Mouse (Mus musculus): ENCODE data around the gene Cacna1a. TPM values are rescaled to one million over a fixed set of nuclear protein-coding genes. Genes with fewer than 3 reads are reported as not detected.

The Cacna1a gene
- polyA plus RNA-seq, 1 experiment from 2014 or later: 15.0 TPM

DNA sequence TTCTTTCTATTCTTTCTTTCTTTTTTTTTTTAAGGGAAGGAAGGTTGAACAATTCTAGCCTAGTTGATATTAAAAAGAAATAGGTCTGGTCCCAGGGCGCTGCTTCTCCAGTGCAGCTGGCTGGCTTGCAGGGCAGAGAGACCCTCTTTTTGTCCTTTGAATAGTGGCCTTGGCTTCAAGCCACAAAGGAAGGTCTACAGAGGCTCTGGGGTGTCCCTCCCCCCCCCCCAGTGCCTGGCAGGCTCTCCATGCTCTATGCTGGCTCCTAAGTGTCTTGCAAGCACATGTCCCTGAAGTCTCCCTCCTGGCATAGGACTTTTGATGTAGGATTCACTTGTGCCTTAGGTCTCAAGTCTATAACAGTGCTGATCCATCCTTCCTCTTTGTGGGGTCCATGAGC lies 23.0 kb upstream of the Cacna1a start:
- ATAC-seq (ENCODE audit: low FRiP score, low read depth): no peak
- H3K36me3 ChIP-seq: no peaks in the 10 kb centered on the region
- no peak overlapping the region for H3K9ac ChIP-seq (replicated peaks)
- H3K27ac ChIP-seq (replicated peaks): no peak overlapping the region
- no peak overlapping the region for H3K4me2 ChIP-seq (replicated peaks)
- H3K4me3 ChIP-seq: no peak overlapping the region
- WGBS: 94% methylated on average over 1 of the region's 1 CpGs
- no peaks in the 10 kb centered on the region for H3K4me1 ChIP-seq
- no peaks in the 10 kb centered on the region for H3K9me3 ChIP-seq
- H3K27me3 ChIP-seq: peaks cover 11% of the 10 kb centered on the region

DNA sequence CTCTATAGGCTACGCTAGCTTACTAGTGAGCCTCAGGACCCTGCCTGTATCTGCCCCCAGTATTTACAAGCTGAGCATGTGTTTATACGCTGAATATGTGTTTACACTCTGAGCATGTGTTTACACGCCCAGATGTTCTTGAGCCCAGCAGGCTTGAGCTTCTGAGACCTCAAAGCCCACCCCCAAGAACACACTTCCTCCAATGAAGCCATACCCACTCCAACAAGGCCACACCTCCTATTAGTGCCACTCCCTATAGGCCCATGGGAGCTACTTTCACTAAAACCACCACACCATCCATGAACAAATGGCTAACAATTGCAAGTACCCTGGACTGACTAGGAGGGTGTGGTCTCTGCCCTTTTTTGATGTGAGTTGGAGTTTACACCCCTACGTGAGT lies 17.3 kb upstream of the Cacna1a start:
- Histone ChIP-seq H3K4me1 (no peaks in the 10 kb centered on the region), H3K4me2 (replicated peaks) (no peak overlapping the region), H3K27ac (replicated peaks) (no peak overlapping the region), H3K27me3 (no peaks in the 10 kb centered on the region), H3K9ac (replicated peaks) (no peak overlapping the region), H3K4me3 (no peak overlapping the region), H3K36me3 (no peaks in the 10 kb centered on the region), H3K9me3 (no peaks in the 10 kb centered on the region)
- 77% methylated on average over 4 of the region's 4 CpGs for WGBS
- no peak for ATAC-seq (ENCODE audit: low FRiP score, low read depth)

DNA sequence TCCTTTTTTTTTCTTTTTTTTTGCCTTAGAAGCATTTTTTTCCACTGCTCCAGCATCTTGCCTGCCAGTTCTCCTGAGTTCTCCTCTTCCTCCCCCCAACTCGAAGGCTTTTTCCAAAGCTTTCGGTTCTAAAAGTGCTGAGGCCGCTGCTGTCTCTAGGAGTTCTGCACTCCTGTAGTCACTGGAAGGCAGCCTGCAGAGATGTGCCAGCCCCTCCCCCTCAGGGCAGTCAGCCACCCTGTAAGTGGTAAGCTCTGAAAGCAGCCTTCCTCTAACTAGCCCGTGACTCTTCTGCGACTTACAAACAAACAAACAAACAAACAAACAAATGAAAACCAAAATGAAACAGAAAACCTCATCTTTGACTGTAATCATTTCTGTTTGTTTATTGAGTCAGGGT lies 13.2 kb upstream of the Cacna1a start:
- ATAC-seq (ENCODE audit: low FRiP score, low read depth): no peak
- H3K9me3 ChIP-seq: no peaks in the 10 kb centered on the region
- no peaks in the 10 kb centered on the region for H3K36me3 ChIP-seq
- no peak overlapping the region for H3K27ac ChIP-seq (replicated peaks)
- H3K9ac ChIP-seq (replicated peaks): no peak overlapping the region
- H3K4me1 ChIP-seq: no peaks in the 10 kb centered on the region
- H3K4me2 ChIP-seq (replicated peaks): no peak overlapping the region
- no peaks in the 10 kb centered on the region for H3K27me3 ChIP-seq
- no peak overlapping the region for H3K4me3 ChIP-seq
- 40% methylated on average over 5 of the region's 5 CpGs for WGBS

DNA sequence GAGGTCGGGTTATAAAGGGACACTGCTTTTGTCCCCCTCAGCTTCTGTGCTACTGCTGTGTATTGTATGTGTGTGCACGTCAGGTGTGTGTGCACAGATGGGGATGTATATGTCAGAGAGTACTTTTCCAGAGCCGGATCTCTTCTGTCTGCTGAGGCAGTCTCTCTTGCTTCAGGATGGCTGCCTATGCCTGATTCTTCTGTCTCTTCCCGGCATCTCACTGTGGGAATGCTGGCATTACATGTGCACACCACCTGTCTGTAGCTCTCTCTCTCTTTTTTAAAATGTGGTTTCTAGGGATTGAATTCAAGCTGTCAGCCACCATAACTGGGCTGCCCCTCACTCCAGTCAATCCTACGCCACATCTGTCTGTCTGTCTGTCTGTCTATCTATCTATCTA lies 12.4 kb upstream of the Cacna1a start:
- Histone ChIP-seq H3K4me2 (replicated peaks) (no peak overlapping the region), H3K4me3 (no peak overlapping the region), H3K9me3 (no peaks in the 10 kb centered on the region), H3K36me3 (no peaks in the 10 kb centered on the region), H3K4me1 (no peaks in the 10 kb centered on the region), H3K9ac (replicated peaks) (no peak overlapping the region), H3K27me3 (no peaks in the 10 kb centered on the region), H3K27ac (replicated peaks) (no peak overlapping the region)
- no peak for ATAC-seq (ENCODE audit: low FRiP score, low read depth)
- WGBS: 83% methylated on average over 5 of the region's 5 CpGs

DNA sequence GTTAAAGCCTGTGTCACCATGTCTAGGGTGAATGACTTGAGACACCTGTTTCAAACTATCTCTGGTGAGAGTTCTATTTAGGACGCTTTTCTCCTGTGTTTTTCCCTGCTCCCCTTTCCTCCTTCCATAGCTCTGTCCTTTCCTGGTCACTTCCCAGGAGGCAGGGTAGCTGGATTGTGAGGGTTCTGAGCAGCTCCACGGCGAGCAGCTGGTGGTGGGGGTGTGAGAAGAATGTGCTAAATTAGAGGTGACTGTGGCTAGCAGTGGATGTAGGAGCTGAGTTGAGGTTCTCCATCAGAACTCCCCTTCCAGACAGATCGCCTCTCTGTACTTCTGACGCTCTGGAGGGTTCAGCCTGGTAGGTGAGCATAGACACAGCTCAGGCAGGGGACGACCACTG lies 11.7 kb upstream of the Cacna1a start:
- no peaks in the 10 kb centered on the region for H3K27me3 ChIP-seq
- H3K27ac ChIP-seq (replicated peaks): no peak overlapping the region
- WGBS: 82% methylated on average over 6 of the region's 6 CpGs
- H3K36me3 ChIP-seq: no peaks in the 10 kb centered on the region
- H3K4me1 ChIP-seq: no peaks in the 10 kb centered on the region
- no peak overlapping the region for H3K4me2 ChIP-seq (replicated peaks)
- no peak overlapping the region for H3K4me3 ChIP-seq
- no peak for ATAC-seq (ENCODE audit: low FRiP score, low read depth)
- H3K9me3 ChIP-seq: no peaks in the 10 kb centered on the region
- H3K9ac ChIP-seq (replicated peaks): no peak overlapping the region

DNA sequence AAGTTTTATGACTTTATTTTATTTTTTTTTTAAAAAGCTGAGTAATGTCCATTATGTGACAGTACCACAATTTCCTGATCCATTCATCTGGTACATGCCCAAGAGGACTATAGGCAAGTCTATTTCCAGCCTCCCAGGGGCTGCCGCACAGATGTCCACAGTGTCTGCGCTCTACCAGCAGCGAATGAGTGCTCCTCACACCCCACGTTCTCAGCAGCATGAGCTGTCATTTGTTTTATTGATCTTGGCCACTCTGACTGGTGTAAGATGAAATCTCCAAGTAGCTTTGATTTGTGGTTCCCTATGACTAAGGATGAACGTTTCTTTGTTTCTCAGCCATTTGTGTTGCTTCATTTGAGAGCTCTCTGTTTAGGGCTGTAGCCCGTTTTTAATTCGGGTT lies 6.6 kb upstream of the Cacna1a start:
- Histone ChIP-seq H3K9ac (replicated peaks) (no peak overlapping the region), H3K4me3 (no peak overlapping the region), H3K4me2 (replicated peaks) (no peak overlapping the region), H3K27me3 (no peaks in the 10 kb centered on the region), H3K36me3 (no peaks in the 10 kb centered on the region), H3K27ac (replicated peaks) (no peak overlapping the region), H3K9me3 (0 out of 2 replicates have a peak, but pooled peaks cover 4% of the 10 kb centered on the region), H3K4me1 (no peaks in the 10 kb centered on the region)
- no peak for ATAC-seq (ENCODE audit: low FRiP score, low read depth)
- 86% methylated on average over 7 of the region's 7 CpGs for WGBS

DNA sequence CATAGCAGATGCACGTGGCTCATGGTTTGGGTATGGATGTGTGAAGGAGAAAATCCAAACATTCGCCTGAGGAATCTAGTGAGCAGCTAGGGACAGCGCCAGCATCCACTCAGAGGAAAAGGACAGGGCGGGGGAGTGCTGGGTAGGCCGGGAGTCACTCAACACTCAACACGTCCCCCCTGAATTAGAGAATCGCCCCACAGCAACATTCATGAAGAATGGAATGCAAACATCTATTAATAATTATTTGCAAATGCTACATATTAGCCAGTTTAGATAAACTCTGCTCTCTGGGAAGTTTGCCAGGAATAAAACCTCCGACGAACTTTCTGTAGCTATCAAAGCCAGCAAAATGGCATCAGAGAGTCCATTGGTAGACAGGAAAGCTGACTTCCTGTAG lies 533 bp downstream of the Cacna1a start:
- 0 out of 2 replicates have a peak overlapping the region, but pooled peaks have one; percentile 28 for H3K9ac ChIP-seq (replicated peaks)
- WGBS: 82% methylated on average over 9 of the region's 9 CpGs
- no peaks in the 10 kb centered on the region for H3K36me3 ChIP-seq
- no peaks in the 10 kb centered on the region for H3K27me3 ChIP-seq
- no peak overlapping the region for H3K4me2 ChIP-seq (replicated peaks)
- ATAC-seq (ENCODE audit: low FRiP score, low read depth): no peak
- no peak overlapping the region for H3K27ac ChIP-seq (replicated peaks)
- H3K4me1 ChIP-seq: no peaks in the 10 kb centered on the region
- no peaks in the 10 kb centered on the region; the same call in 1 of the 2 replicates for H3K9me3 ChIP-seq
- no peak overlapping the region for H3K4me3 ChIP-seq

DNA sequence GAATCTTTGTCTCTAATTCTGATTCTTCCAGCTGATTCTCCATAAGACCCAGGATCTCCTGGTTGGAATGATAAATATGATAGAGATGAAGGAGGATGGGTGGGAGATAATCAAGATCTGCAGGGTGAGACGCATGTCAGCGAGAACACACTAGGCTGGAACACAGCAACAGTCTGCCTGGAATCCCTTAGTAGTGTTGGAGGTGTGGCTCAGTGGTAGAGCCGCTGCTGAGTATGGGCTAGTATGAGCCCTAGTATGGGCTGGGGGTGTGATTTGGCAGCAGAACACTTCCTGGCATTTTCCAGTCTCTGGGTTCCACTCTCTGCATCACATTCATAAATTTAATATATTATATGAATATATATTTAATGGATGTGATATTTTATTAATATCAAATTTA lies 933 bp downstream of the Cacna1a start:
- Histone ChIP-seq H3K4me1 (no peaks in the 10 kb centered on the region), H3K27ac (replicated peaks) (no peak overlapping the region), H3K4me3 (no peak overlapping the region), H3K4me2 (replicated peaks) (no peak overlapping the region), H3K27me3 (no peaks in the 10 kb centered on the region), H3K9me3 (no peaks in the 10 kb centered on the region; the same call in 1 of the 2 replicates), H3K36me3 (no peaks in the 10 kb centered on the region), H3K9ac (replicated peaks) (no peak overlapping the region)
- ATAC-seq (ENCODE audit: low FRiP score, low read depth): no peak
- 96% methylated on average over 3 of the region's 3 CpGs for WGBS

DNA sequence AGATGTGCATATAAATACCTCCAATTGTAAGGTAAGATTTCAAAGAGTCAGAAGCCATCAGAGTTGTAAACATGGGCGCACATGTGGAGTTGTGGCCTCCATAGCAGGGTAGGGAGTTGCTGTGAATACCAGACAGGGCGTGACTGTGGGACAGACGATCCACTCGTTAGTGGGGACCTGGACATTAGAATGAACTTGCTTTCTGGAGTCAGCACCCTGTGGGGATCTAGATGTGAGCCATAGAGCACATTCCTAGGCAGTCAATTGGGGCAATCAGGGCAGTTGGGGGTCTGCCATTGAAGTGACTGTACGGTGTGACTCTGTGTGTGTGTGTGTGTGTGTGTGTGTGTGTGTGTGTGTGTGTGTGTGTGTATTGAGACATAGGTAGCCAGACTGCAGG lies 3.4 kb downstream of the Cacna1a start:
- H3K36me3 ChIP-seq: no peaks in the 10 kb centered on the region
- no peak for ATAC-seq (ENCODE audit: low FRiP score, low read depth)
- 94% methylated on average over 5 of the region's 5 CpGs for WGBS

DNA sequence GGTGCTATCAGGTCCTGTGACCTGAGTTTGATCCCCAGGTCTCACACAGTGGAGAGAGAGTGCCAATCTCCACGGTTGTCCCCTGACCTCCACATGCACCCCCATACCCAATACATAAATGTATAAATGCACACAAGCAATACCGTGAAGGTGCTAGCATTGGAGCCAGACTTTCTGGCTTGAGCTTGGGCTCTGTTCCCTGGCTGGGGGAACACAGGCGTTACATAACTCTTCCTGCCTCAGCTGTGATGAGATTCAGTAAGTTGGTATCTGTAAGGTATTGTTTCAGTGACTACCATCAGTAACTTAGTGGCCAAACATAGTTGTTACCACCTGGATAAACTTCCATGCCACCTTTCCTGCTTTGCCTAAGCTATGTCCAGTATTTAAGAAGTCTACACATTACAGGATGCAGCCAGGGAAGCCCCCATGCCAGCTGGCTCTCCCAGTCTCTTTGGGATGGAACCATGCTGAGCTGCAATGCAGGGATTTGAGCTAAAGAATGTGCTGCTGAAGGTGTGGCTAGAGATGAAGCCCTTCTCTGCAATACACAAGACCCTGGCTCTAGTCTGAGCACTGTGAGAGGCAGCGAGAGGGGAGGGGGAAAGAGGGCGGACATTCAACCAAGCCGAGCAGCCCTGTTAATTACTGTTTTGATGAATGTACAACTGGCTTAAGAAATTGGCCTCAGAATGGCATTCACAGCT lies 7.7 kb downstream of the Cacna1a start:
- no peaks in the 10 kb centered on the region for H3K36me3 ChIP-seq
- H3K9me3 ChIP-seq: no peaks in the 10 kb centered on the region; the same call in 1 of the 2 replicates
- no peak for ATAC-seq (ENCODE audit: low FRiP score, low read depth)
- H3K4me1 ChIP-seq: no peaks in the 10 kb centered on the region
- no peaks in the 10 kb centered on the region for H3K27me3 ChIP-seq
- no peak overlapping the region for H3K4me3 ChIP-seq
- H3K4me2 ChIP-seq (replicated peaks): no peak overlapping the region
- 69% methylated on average over 6 of the region's 6 CpGs for WGBS
- no peak overlapping the region for H3K27ac ChIP-seq (replicated peaks)
- no peak overlapping the region for H3K9ac ChIP-seq (replicated peaks)

More for the DNA sequence above, 3.4 kb downstream of the Cacna1a start:
- Histone ChIP-seq H3K27ac (replicated peaks) (no peak overlapping the region), H3K4me3 (no peak overlapping the region), H3K4me1 (no peaks in the 10 kb centered on the region), H3K9ac (replicated peaks) (no peak overlapping the region), H3K4me2 (replicated peaks) (no peak overlapping the region), H3K9me3 (no peaks in the 10 kb centered on the region; the same call in 1 of the 2 replicates), H3K27me3 (no peaks in the 10 kb centered on the region)

DNA sequence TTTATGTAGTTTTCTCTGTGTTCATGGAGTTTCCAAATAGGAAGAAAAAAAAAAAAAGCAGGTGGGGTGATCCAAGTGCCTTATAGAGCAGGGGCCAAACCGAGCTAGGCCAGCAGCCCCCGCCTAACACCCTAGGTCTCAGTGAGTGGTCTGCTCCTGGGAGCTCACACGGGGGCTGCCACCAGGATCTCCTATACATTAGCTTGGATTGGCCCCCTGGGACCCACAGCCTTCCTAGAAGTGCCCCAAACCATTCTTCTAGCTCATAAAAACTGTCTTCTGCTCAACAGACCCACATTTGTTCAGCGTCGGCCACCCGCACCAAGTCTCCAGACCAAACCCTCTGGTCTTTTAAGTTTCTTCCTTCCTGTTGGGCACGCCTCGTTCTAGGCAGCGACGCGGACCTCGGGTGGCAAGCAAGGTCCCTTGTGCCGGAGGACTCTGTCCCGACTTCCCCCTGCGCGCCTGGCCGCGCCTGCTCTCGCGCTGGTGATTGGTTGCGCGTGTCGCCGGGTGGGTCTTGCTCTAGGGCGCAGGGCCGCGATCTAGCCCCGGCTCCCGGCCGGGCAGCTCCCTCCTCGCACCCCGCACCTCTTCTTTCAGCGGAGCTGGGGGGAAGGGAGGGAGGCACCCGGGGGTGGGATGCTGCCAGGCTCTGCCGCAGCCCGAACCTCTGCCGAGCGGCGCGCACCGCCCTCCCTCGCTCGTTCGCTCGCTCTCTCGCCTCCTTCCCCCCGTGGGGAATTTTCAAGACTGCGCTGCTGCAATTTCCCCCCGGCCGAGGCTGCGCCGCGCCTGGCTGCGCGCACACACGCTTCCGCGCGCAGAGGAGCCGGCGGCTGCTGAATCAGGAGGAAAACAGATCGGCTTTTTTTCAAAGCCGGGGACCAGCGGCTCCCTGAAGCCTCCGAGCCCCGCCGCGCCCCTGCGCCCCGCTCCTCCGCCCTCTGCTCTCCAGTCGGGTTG lies 25.9 kb downstream of the Cacna1a start:
- peak; percentile 76 for ATAC-seq (ENCODE audit: low FRiP score, low read depth)
- Histone ChIP-seq H3K27me3 (peaks cover 15% of the 10 kb centered on the region), H3K4me2 (replicated peaks) (peak overlapping the region; percentile 86), H3K4me3 (peak overlapping the region; percentile 69), H3K36me3 (no peaks in the 10 kb centered on the region), H3K9ac (replicated peaks) (peak overlapping the region; percentile 89), H3K9me3 (0 out of 2 replicates have a peak, but pooled peaks cover 4% of the 10 kb centered on the region), H3K27ac (replicated peaks) (peak overlapping the region; percentile 91), H3K4me1 (peaks cover 22% of the 10 kb centered on the region; the same call in 1 of the 2 replicates)
- 1% methylated on average over 65 of the region's 72 CpGs for WGBS

DNA sequence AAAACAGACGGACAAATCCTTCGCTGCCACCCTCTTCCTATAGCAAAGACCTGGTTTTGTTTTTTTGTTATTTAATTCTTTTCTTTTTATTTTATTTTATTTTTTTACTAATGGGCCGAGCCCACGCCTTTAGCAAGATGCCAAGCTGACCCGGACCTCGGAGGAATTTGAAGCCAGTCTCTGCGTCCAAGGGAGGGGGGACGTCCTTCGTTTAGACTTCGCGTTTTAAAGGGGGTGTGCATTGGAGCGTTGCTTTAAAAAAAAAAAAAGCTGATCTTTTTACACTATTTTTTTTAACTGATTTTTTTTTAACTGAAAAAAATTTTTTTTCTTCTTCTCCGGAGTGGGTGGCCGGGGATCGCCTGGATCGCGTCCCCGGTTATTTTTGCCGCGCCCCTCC lies 26.7 kb downstream of the Cacna1a start:
- no peaks in the 10 kb centered on the region for H3K36me3 ChIP-seq
- H3K9me3 ChIP-seq: 0 out of 2 replicates have a peak, but pooled peaks cover 4% of the 10 kb centered on the region
- H3K4me2 ChIP-seq (replicated peaks): peak overlapping the region; percentile 86
- peaks cover 15% of the 10 kb centered on the region for H3K27me3 ChIP-seq
- peak overlapping the region; percentile 69 for H3K4me3 ChIP-seq
- H3K4me1 ChIP-seq: peaks cover 22% of the 10 kb centered on the region; the same call in 1 of the 2 replicates
- WGBS: under 1% methylated on average over 20 of the region's 20 CpGs
- ATAC-seq (ENCODE audit: low FRiP score, low read depth): no peak
- peak overlapping the region; percentile 89 for H3K9ac ChIP-seq (replicated peaks)
- peak overlapping the region; percentile 91 for H3K27ac ChIP-seq (replicated peaks)
